Mouse (Mus musculus) neural tube, embryonic 12.5 days (tissue): ENCODE measurements around the gene 2610507B11Rik. TPM values are rescaled to one million over a fixed set of nuclear protein-coding genes. Genes with fewer than 3 reads are reported as not detected.

Experiments
- ATAC-seq: fragments of 200-750 bp; cut with Nextera tagmentation; 2 replicates; pipeline ENCODE4 v1.8.0; 2017; ENCODE audit warnings: low read depth, mild to moderate bottlenecking, moderate TSS enrichment, moderate library complexity; ENCODE audit not compliant: low FRiP score
- H3K27ac ChIP-seq: fragments of 300-500 bp; sonication (generic); 2 replicates; pipeline ENCODE4 v1.5.1; 2016
- H3K27me3 ChIP-seq: fragments of 300-500 bp; sonication (generic); replicated peaks from 2 replicates; pipeline ENCODE4 v1.6.1; 2016; ENCODE audit warnings: mild to moderate bottlenecking
- H3K36me3 ChIP-seq: fragments of 300-500 bp; sonication (generic); 2 replicates; pipeline ENCODE4 v1.6.1; 2016; ENCODE audit warnings: mild to moderate bottlenecking
- H3K4me1 ChIP-seq: fragments of 300-500 bp; sonication (generic); 2 replicates; pipeline ENCODE4 v1.6.1; 2016
- H3K4me2 ChIP-seq: fragments of 300-500 bp; sonication (generic); replicated peaks from 2 replicates; pipeline ENCODE4 v1.6.1; 2016; ENCODE audit warnings: mild to moderate bottlenecking
- H3K4me3 ChIP-seq: fragments of 300-500 bp; sonication (generic); 2 replicates; pipeline ENCODE4 v1.5.1; 2016
- H3K9ac ChIP-seq: fragments of 300-500 bp; sonication (generic); 2 replicates; pipeline ENCODE4 v1.6.1; 2016; ENCODE audit warnings: mild to moderate bottlenecking
- H3K9me3 ChIP-seq: fragments of 300-500 bp; sonication (generic); 2 replicates; pipeline ENCODE4 v1.6.1; 2016; ENCODE audit warnings: mild to moderate bottlenecking
- WGBS: fragments of 180-500 bp; shearing (Covaris S2); methylation state at CpG from one replicate; pipeline ENCODE4 v1.1.7; 2016; 5-methylcytosine and 5-hydroxymethylcytosine counted together
- polyA plus RNA-seq: library from polyadenylated mRNA; unstranded; fragments of >200 nt; fragmentation: Nextera tagmentation; extraction: Ambion mirVana; gene quantifications from 2 replicates; pipeline ENCODE4 v1.2.1, GENCODE M21; 2016

2610507B11Rik gene
- polyA plus RNA-seq = 64.9 and 72.4 TPM in 2 replicates

- WGBS = under 1% methylated on average over 114 of the region's 115 CpGs
- H3K4me3 ChIP-seq = peak within 1 kb of the TSS; percentile 92
- H3K27me3 ChIP-seq = peaks cover 11% of the 10 kb centered on the region; the same call in 1 of the 2 replicates
- ATAC-seq = peak; percentile 96
- H3K36me3 ChIP-seq = peaks cover 30% of the 10 kb centered on the region
- peak within 1 kb of the TSS; percentile 29; the same call in 1 of the 2 replicates for H3K27ac ChIP-seq
- peak within 1 kb of the TSS; percentile 83 for H3K4me2 ChIP-seq
- peak within 1 kb of the TSS; percentile 80 for H3K9ac ChIP-seq
- H3K4me1 ChIP-seq = peaks cover 5% of the 10 kb centered on the region
- H3K9me3 ChIP-seq = no peaks in the 10 kb centered on the region
Observed at GRCm38 (mm10) chr11:78261380-78262352, at the start of gene 2610507B11Rik. Gene 2610507B11Rik, plus strand, starts transcription at chr11:78261752.

- Histone ChIP-seq H3K36me3 (peaks cover 96% of the 10 kb centered on the region), H3K4me3 (no peak overlapping the region), H3K9ac (no peak overlapping the region), H3K27ac (no peak overlapping the region), H3K9me3 (no peaks in the 10 kb centered on the region), H3K4me2 (no peak overlapping the region), H3K27me3 (no peaks in the 10 kb centered on the region), H3K4me1 (no peaks in the 10 kb centered on the region)
- 97% methylated on average over 14 of the region's 14 CpGs for WGBS
- ATAC-seq = no peak
Observed at GRCm38 (mm10) chr11:78213086-78213817, 48.3 kb upstream of the 2610507B11Rik start.

- Histone ChIP-seq H3K4me3 (no peak overlapping the region), H3K36me3 (peaks cover 94% of the 10 kb centered on the region), H3K9me3 (no peaks in the 10 kb centered on the region), H3K4me1 (no peaks in the 10 kb centered on the region), H3K27ac (no peak overlapping the region), H3K4me2 (no peak overlapping the region), H3K9ac (no peak overlapping the region), H3K27me3 (no peaks in the 10 kb centered on the region)
- ATAC-seq = no peak
- 78% methylated on average over 11 of the region's 11 CpGs for WGBS
Observed at GRCm38 (mm10) chr11:78215709-78216317, 45.7 kb upstream of the 2610507B11Rik start.

GRCm38 (mm10) chr11:78223586-78223985 lies 38.0 kb upstream of the 2610507B11Rik start:
- WGBS = 93% methylated on average over 4 of the region's 4 CpGs
- H3K27ac ChIP-seq = no peak overlapping the region
- no peaks in the 10 kb centered on the region for H3K4me1 ChIP-seq
- no peak for ATAC-seq
- H3K36me3 ChIP-seq = peaks cover 94% of the 10 kb centered on the region
- no peak overlapping the region for H3K4me3 ChIP-seq
- no peak overlapping the region for H3K4me2 ChIP-seq
- no peak overlapping the region for H3K9ac ChIP-seq
- H3K27me3 ChIP-seq = no peaks in the 10 kb centered on the region
- H3K9me3 ChIP-seq = no peaks in the 10 kb centered on the region

GRCm38 (mm10) chr11:78231518-78231917 lies 30.0 kb upstream of the 2610507B11Rik start:
- no peak for ATAC-seq
- WGBS = 94% methylated on average over 6 of the region's 6 CpGs
- no peak overlapping the region for H3K27ac ChIP-seq
- no peaks in the 10 kb centered on the region for H3K27me3 ChIP-seq
- H3K4me3 ChIP-seq = no peak overlapping the region
- H3K4me2 ChIP-seq = no peak overlapping the region
- no peak overlapping the region for H3K9ac ChIP-seq
- H3K36me3 ChIP-seq = peaks cover 83% of the 10 kb centered on the region
- H3K4me1 ChIP-seq = no peaks in the 10 kb centered on the region
- H3K9me3 ChIP-seq = no peaks in the 10 kb centered on the region

GRCm38 (mm10) chr11:78240193-78240857 lies 21.2 kb upstream of the 2610507B11Rik start:
- H3K4me3 ChIP-seq = no peak overlapping the region
- no peak for ATAC-seq
- H3K27ac ChIP-seq = no peak overlapping the region
- WGBS = 94% methylated on average over 9 of the region's 9 CpGs
- peaks cover 32% of the 10 kb centered on the region for H3K36me3 ChIP-seq
- H3K9me3 ChIP-seq = no peaks in the 10 kb centered on the region
- peaks cover 9% of the 10 kb centered on the region for H3K4me1 ChIP-seq
- H3K9ac ChIP-seq = no peak overlapping the region
- H3K4me2 ChIP-seq = no peak overlapping the region
- no peaks in the 10 kb centered on the region for H3K27me3 ChIP-seq

GRCm38 (mm10) chr11:78245261-78245626 lies 16.3 kb upstream of the 2610507B11Rik start:
- Histone ChIP-seq H3K4me1 (peaks cover 27% of the 10 kb centered on the region), H3K4me3 (peak overlapping the region; percentile 97), H3K4me2 (peak overlapping the region; percentile 85), H3K9me3 (no peaks in the 10 kb centered on the region), H3K36me3 (peaks cover 13% of the 10 kb centered on the region), H3K27me3 (no peaks in the 10 kb centered on the region), H3K27ac (peak overlapping the region; percentile 38), H3K9ac (peak overlapping the region; percentile 94)
- whole genome bisulfite sequencing = under 1% methylated on average over 19 of the region's 19 CpGs
- ATAC-seq = peak; percentile 29; the same call in 1 of the 2 replicates

- Histone ChIP-seq H3K9me3 (no peaks in the 10 kb centered on the region), H3K36me3 (peaks cover 9% of the 10 kb centered on the region), H3K27me3 (no peaks in the 10 kb centered on the region), H3K9ac (peak within 1 kb of the TSS; percentile 94), H3K4me3 (peak within 1 kb of the TSS; percentile 97), H3K4me2 (peak within 1 kb of the TSS; percentile 85), H3K27ac (peak within 1 kb of the TSS; percentile 38), H3K4me1 (peaks cover 27% of the 10 kb centered on the region)
- ATAC-seq = peak; percentile 94
- WGBS = under 1% methylated on average over 50 of the region's 50 CpGs
Observed at GRCm38 (mm10) chr11:78245627-78246317, 15.8 kb upstream of the 2610507B11Rik start, which contains the start of the genes Sdf2 and Supt6. Gene Sdf2, plus strand, starts transcription at chr11:78245746. Gene Supt6, minus strand, starts transcription at chr11:78245987.

GRCm38 (mm10) chr11:78246318-78247011 lies 15.1 kb upstream of the 2610507B11Rik start:
- H3K4me2 ChIP-seq = peak overlapping the region; percentile 85
- peaks cover 27% of the 10 kb centered on the region for H3K4me1 ChIP-seq
- no peak overlapping the region for H3K9ac ChIP-seq
- ATAC-seq = no peak
- no peaks in the 10 kb centered on the region for H3K9me3 ChIP-seq
- WGBS = 52% methylated on average over 7 of the region's 7 CpGs
- H3K4me3 ChIP-seq = peak overlapping the region; percentile 97
- no peak overlapping the region for H3K27ac ChIP-seq
- peaks cover 13% of the 10 kb centered on the region for H3K36me3 ChIP-seq
- no peaks in the 10 kb centered on the region for H3K27me3 ChIP-seq

- peak overlapping the region; percentile 85 for H3K4me2 ChIP-seq
- no peaks in the 10 kb centered on the region for H3K27me3 ChIP-seq
- H3K27ac ChIP-seq = no peak overlapping the region
- whole genome bisulfite sequencing = 82% methylated on average over 3 of the region's 3 CpGs
- ATAC-seq = no peak
- H3K9me3 ChIP-seq = no peaks in the 10 kb centered on the region
- peaks cover 27% of the 10 kb centered on the region for H3K4me1 ChIP-seq
- H3K36me3 ChIP-seq = peaks cover 13% of the 10 kb centered on the region
- H3K4me3 ChIP-seq = 0 out of 2 replicates have a peak overlapping the region, but pooled peaks have one; percentile 7
- no peak overlapping the region for H3K9ac ChIP-seq
Observed at GRCm38 (mm10) chr11:78247012-78247348, 14.6 kb upstream of the 2610507B11Rik start.
